Comparison of ENCODE assay signal across 19 mouse cellular contexts in the genomic region with DNA sequence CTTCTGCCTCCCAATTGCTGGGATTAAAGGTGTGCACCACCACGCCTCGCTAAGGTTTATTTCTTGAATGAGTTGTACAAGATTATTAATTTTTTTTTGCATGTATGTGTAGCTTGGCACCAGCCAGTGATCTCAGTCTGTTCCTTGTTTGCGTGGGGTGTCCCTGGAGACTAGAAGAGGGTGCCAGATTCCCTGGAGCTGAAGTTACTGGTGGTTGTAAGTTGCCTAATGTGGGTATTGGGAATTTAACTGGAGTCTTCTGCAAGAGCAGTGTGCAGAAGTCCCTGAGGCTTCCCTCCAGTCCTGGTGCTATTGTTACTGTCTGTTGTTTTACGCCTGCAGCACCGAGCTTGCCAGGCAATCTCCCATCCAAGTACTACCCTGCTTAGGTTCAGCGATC. TPM values are rescaled to one million over a fixed set of nuclear protein-coding genes. Genes with fewer than 3 reads are reported as not detected.
DNase-seq lines count a peak whose midpoint lies in the region; ATAC-seq and TF ChIP-seq lines count a peak whose summit lies in the region.
"Had no signal": no experiment of that assay in that cellular context is flagged by ENCODE, and none has a peak within 500 bp of the region (broad histone marks: within the 10 kb centered on the region; RNA-seq: fewer than 3 reads in every experiment).

No protein-coding gene starts in this region.

- H3K9me3 ChIP-seq in liver, embryonic 11.5 days (ENCODE audit: control insufficient read depth, low read length): no peaks in the 10 kb centered on the region
- H3K9me3 ChIP-seq in liver, embryonic 12.5 days (replicated peaks): no peaks in the 10 kb centered on the region
- no peaks in the 10 kb centered on the region for H3K9me3 ChIP-seq in intestine, postnatal 0 days (ENCODE audit: control insufficient read depth)
- H3K9me3 ChIP-seq: embryonic facial prominence, embryonic 13.5 days; forebrain, embryonic 15.5 days; heart, embryonic 15.5 days; hindbrain, embryonic 10.5 days; intestine, embryonic 15.5 days had no signal

- ATAC-seq in liver, embryonic 11.5 days (replicated peaks; ENCODE audit: low FRiP score): no peak
- ATAC-seq in liver, embryonic 12.5 days: no peak
- no peak for ATAC-seq in intestine, postnatal 0 days
- ATAC-seq: forebrain, embryonic 15.5 days; intestine, embryonic 15.5 days had no signal

- H3K9ac ChIP-seq in liver, embryonic 11.5 days (ENCODE audit: low read depth, low read length): no peak overlapping the region
- no peak overlapping the region for H3K9ac ChIP-seq in liver, embryonic 12.5 days
- no peak overlapping the region for H3K9ac ChIP-seq in intestine, postnatal 0 days (ENCODE audit: low read depth, low read length)
- H3K9ac ChIP-seq: embryonic facial prominence, embryonic 13.5 days; forebrain, embryonic 15.5 days; heart, embryonic 15.5 days; hindbrain, embryonic 14.5 days; intestine, embryonic 15.5 days had no signal

- no peak overlapping the region for H3K27ac ChIP-seq in liver, embryonic 11.5 days (ENCODE audit: low read depth, low read length)
- no peak overlapping the region for H3K27ac ChIP-seq in liver, embryonic 12.5 days
- H3K27ac ChIP-seq in intestine, postnatal 0 days (ENCODE audit: low read depth, low read length): no peak overlapping the region
- H3K27ac ChIP-seq: embryonic facial prominence, embryonic 13.5 days; forebrain, embryonic 15.5 days; heart, embryonic 15.5 days; hindbrain, embryonic 10.5 days; hindbrain, embryonic 14.5 days; intestine, embryonic 15.5 days had no signal

- no peaks in the 10 kb centered on the region for H3K36me3 ChIP-seq in liver, embryonic 11.5 days (ENCODE audit: control insufficient read depth, insufficient read depth, low read length)
- no peaks in the 10 kb centered on the region for H3K36me3 ChIP-seq in liver, embryonic 12.5 days
- H3K36me3 ChIP-seq in intestine, postnatal 0 days (ENCODE audit: control insufficient read depth, insufficient read depth): no peaks in the 10 kb centered on the region
- H3K36me3 ChIP-seq: embryonic facial prominence, embryonic 13.5 days; forebrain, embryonic 15.5 days; heart, embryonic 15.5 days; intestine, embryonic 15.5 days had no signal

- DNase-seq in heart, adult 11 months: peak; percentile 72
- DNase-seq in heart, postnatal 4 days: no peak
- DNase-seq in liver, embryonic 11.5 days (ENCODE audit: low spot score): peak; percentile 18
- peak; percentile 66 for DNase-seq in brain, adult 2 months (ENCODE audit: low read depth, low spot score)
- DNase-seq: adrenal gland, postnatal 14 days; cerebellum, adult 18-20 months; cerebellum, adult 9-11 months; cerebellum, postnatal 36 days; gastrocnemius, postnatal 14 days; heart, postnatal 14 days had no signal

- no peak overlapping the region for H3K4me2 ChIP-seq in liver, embryonic 11.5 days
- H3K4me2 ChIP-seq in liver, embryonic 12.5 days: no peak overlapping the region
- H3K4me2 ChIP-seq in intestine, postnatal 0 days (replicated peaks; ENCODE audit: low read depth): no peak overlapping the region
- H3K4me2 ChIP-seq: embryonic facial prominence, embryonic 13.5 days; forebrain, embryonic 15.5 days; heart, embryonic 11.5 days; heart, embryonic 15.5 days; hindbrain, embryonic 14.5 days; intestine, embryonic 15.5 days had no signal

- no peaks in the 10 kb centered on the region for H3K4me1 ChIP-seq in liver, embryonic 11.5 days (replicated peaks; ENCODE audit: control insufficient read depth, insufficient read depth, low read length)
- no peaks in the 10 kb centered on the region for H3K4me1 ChIP-seq in liver, embryonic 12.5 days
- H3K4me1 ChIP-seq in intestine, postnatal 0 days (replicated peaks; ENCODE audit: control insufficient read depth, insufficient read depth, low read length): no peaks in the 10 kb centered on the region
- H3K4me1 ChIP-seq: embryonic facial prominence, embryonic 13.5 days; forebrain, embryonic 15.5 days; heart, embryonic 15.5 days; hindbrain, embryonic 10.5 days; intestine, embryonic 15.5 days had no signal

- no peak for TF ChIP-seq CTCF in intestine, postnatal 0 days (IDR thresholded peaks at IDR 0.05; ENCODE audit: low read depth)

- no peak overlapping the region for H3K4me3 ChIP-seq in liver, embryonic 11.5 days (ENCODE audit: low read depth, low read length)
- no peak overlapping the region for H3K4me3 ChIP-seq in liver, embryonic 12.5 days
- no peak overlapping the region for H3K4me3 ChIP-seq in intestine, postnatal 0 days (ENCODE audit: low read depth, low read length)
- H3K4me3 ChIP-seq: embryonic facial prominence, embryonic 13.5 days; forebrain, embryonic 15.5 days; heart, embryonic 15.5 days; hindbrain, embryonic 10.5 days; intestine, embryonic 15.5 days had no signal

- H3K27me3 ChIP-seq in liver, embryonic 11.5 days (replicated peaks; ENCODE audit: control insufficient read depth, insufficient read depth, low read length): no peaks in the 10 kb centered on the region
- no peaks in the 10 kb centered on the region for H3K27me3 ChIP-seq in liver, embryonic 12.5 days (replicated peaks)
- no peaks in the 10 kb centered on the region for H3K27me3 ChIP-seq in intestine, postnatal 0 days (replicated peaks; ENCODE audit: control insufficient read depth, insufficient read depth, low read length)
- H3K27me3 ChIP-seq: embryonic facial prominence, embryonic 13.5 days; forebrain, embryonic 15.5 days; heart, embryonic 15.5 days; intestine, embryonic 15.5 days had no signal

- WGBS in liver, embryonic 11.5 days: 85% methylated on average over 6 of the region's 6 CpGs
- WGBS in liver, embryonic 12.5 days (ENCODE audit: insufficient replicate concordance): 73% methylated on average over 6 of the region's 6 CpGs
- 82% methylated on average over 6 of the region's 6 CpGs for WGBS in intestine, postnatal 0 days

RNA-seq across cellular contexts. Expression of a gene that starts 31.5 kb away (rescaled TPM):
- total RNA-seq in heart, postnatal 4 days (2021): 10 to 100 TPM; 35.2 to 36.0 TPM
- polyA plus RNA-seq in liver, embryonic 11.5 days (2014; fragmentation: Nextera tagmentation; extraction: Ambion mirVana): 48.7 and 49.0 TPM in 2 replicates
- polyA plus RNA-seq in liver, embryonic 12.5 days (2016; fragmentation: Nextera tagmentation; extraction: Ambion mirVana): 28.4 and 30.9 TPM in 2 replicates
- 13.8 and 14.7 TPM in 2 replicates for polyA plus RNA-seq in intestine, postnatal 0 days (2015; fragmentation: Nextera tagmentation; extraction: Ambion mirVana)

RNA-seq across cellular contexts. Expression of a gene that starts 40.0 kb away (rescaled TPM):
- total RNA-seq in heart, postnatal 4 days (2021): 1,000 to 10,000 TPM; 1,266 to 1,294 TPM
- 3,876 and 4,144 TPM in 2 replicates for polyA plus RNA-seq in liver, embryonic 11.5 days (2014; fragmentation: Nextera tagmentation; extraction: Ambion mirVana)
- polyA plus RNA-seq in liver, embryonic 12.5 days (2016; fragmentation: Nextera tagmentation; extraction: Ambion mirVana): 3,066 and 3,170 TPM in 2 replicates
- polyA plus RNA-seq in intestine, postnatal 0 days (2015; fragmentation: Nextera tagmentation; extraction: Ambion mirVana): 2,933 and 2,947 TPM in 2 replicates

RNA-seq across cellular contexts. Expression of a gene that starts 44.6 kb away (rescaled TPM):
- under 1 TPM in 1 of 2 experiments, not detected in 1; 0.11 TPM for total RNA-seq in heart, postnatal 4 days (2021)
- polyA plus RNA-seq in liver, embryonic 11.5 days (2014; fragmentation: Nextera tagmentation; extraction: Ambion mirVana): 0.18 and 0.34 TPM in 2 replicates
- polyA plus RNA-seq in liver, embryonic 12.5 days (2016; fragmentation: Nextera tagmentation; extraction: Ambion mirVana): 0.08 and 0.11 TPM in 2 replicates
- 0.20 and 0.52 TPM in 2 replicates for polyA plus RNA-seq in intestine, postnatal 0 days (2015; fragmentation: Nextera tagmentation; extraction: Ambion mirVana)
- total RNA-seq: adrenal gland, postnatal 14 days had no signal
